Mouse (Mus musculus) liver, embryonic 14.5 days (tissue): ENCODE results near the gene Slc25a33.

Experiments used
- CTCF ChIP-seq: IDR thresholded peaks from 2 replicates; pipeline ENCODE4 v1.5.1; 2016; ENCODE audit warnings: antibody characterized with exemption, low read depth, control low read depth
- EP300 ChIP-seq: IDR thresholded peaks from 2 replicates; pipeline ENCODE4 v1.6.1; 2016; ENCODE audit warnings: antibody characterized with exemption, low read depth

DNA sequence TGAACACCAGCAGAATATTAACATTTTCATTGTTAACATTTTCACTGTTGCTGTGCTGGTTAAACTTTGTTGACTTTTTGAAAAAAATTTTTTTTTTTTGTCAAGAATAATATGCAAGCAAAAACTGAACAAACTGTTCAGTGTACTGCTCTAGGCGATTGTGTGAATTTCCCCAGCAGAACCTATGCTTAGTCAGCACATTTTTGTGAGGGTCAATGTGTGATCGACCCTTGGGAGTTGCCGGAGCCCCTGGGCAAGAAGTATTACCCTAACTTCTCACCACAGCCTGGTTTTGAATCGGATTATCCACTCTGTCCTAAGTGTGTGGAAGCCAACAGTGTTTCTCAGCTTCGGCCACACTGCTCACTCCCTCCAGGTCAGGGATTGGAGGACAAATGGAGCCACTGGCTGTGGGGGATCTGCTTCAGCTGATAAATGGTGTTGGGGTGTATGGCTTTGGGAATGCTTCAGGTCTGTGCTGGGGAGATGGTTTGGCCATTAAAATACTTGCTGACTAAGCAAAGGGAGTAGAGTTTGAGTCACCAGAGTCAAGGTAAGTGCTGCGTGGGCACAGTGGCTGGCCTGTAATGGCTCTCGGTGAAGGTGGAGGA is 48.6 kb upstream of the Slc25a33 start:
- TF ChIP-seq EP300 (no peak), CTCF (no peak)
